ENCODE assay signal across 24 mouse cellular contexts in the genomic region with DNA sequence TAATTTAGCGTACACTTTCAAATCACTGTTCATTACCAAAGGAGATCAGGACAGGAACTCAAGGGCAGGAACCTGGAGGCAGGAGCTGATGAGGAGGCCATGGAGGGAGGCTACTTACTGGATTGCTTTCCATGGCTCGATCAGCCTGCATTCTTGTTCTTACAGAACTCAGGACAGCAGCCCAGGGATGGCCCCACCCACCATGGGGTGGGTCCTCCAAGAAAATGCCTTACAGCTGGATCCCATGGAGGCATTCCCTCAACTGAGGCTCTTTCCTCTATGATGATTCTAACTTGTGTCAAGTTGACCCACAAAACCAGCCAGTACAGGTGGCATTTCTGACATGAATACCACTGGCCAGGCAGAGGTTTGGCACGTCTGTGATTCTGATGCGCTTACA.
A peak's percentile ranks its signal among the peaks of the same experiment; 100 is the strongest.
DNase-seq lines count a peak whose midpoint lies in the region; ATAC-seq and TF ChIP-seq lines count a peak whose summit lies in the region.
"Had no signal": no experiment of that assay in that cellular context is flagged by ENCODE, and none has a peak within 500 bp of the region (broad histone marks: within the 10 kb centered on the region; RNA-seq: fewer than 3 reads in every experiment).

No protein-coding gene starts in this region.

- ATAC-seq in erythroblast, adult 5-6 weeks (replicated peaks; ENCODE audit: low FRiP score, poor library complexity, severe bottlenecking) = no peak
- ATAC-seq: activated CD4-positive, CD25-positive, alpha-beta regulatory T cell, adult 4 months; forebrain, embryonic 14.5 days; forebrain, embryonic 16.5 days; Patski had no signal

- H3K36me3 ChIP-seq in heart, embryonic 10.5 days = no peaks in the 10 kb centered on the region
- H3K36me3 ChIP-seq in ES-E14 (ENCODE audit: control insufficient read depth, insufficient read depth, low read length, poor library complexity, severe bottlenecking) = no peaks in the 10 kb centered on the region
- H3K36me3 ChIP-seq: embryonic facial prominence, embryonic 10.5 days; embryonic facial prominence, embryonic 12.5 days; forebrain, embryonic 10.5 days; forebrain, embryonic 12.5 days had no signal

- in situ Hi-C loops in ES-E14 (cut with MboI; ENCODE audit: low sequenced_read_pairs in 2 of 2, unreplicated experiment in 2 of 2) = no loop called here

- peak; percentile 58 for DNase-seq in heart, embryonic 10.5 days (ENCODE audit: low spot score)
- DNase-seq in heart, adult 9 months (ENCODE audit: low spot score in 2 of 2) = no peak
- DNase-seq in ES-E14 (ENCODE audit: low read depth, low spot score) = peak; percentile 33
- peak; percentile 68 for DNase-seq in R1 (ENCODE audit: low read depth, low spot score)
- no peak for DNase-seq in thymus, postnatal 10 days (ENCODE audit: low spot score in 2 of 2)
- no peak for DNase-seq in right cerebral cortex, postnatal 10 days (ENCODE audit: low spot score in 2 of 2)
- DNase-seq: adrenal gland, adult 8-10 months; adrenal gland, postnatal 14 days; adrenal gland, postnatal 36 days; cerebellum, adult 11-12 months; cerebellum, adult 2 months; cerebellum, adult 9-10 months; cerebellum, postnatal 10 days; cerebellum, postnatal 25 days had no signal

- no peak overlapping the region for H3K27ac ChIP-seq in heart, embryonic 10.5 days
- no peak overlapping the region for H3K27ac ChIP-seq in ES-E14 (ENCODE audit: insufficient read depth, low read depth, low read length, poor library complexity, severe bottlenecking)
- H3K27ac ChIP-seq: embryonic facial prominence, embryonic 10.5 days; embryonic facial prominence, embryonic 12.5 days; forebrain, embryonic 10.5 days; forebrain, embryonic 12.5 days had no signal

- H3K4me1 ChIP-seq in heart, embryonic 10.5 days = no peaks in the 10 kb centered on the region
- no peaks in the 10 kb centered on the region for H3K4me1 ChIP-seq in ES-E14 (ENCODE audit: control insufficient read depth in 2 of 2, insufficient read depth in 2 of 2, low read length in 2 of 2, poor library complexity in 1 of 2)
- H3K4me1 ChIP-seq: embryonic facial prominence, embryonic 12.5 days; forebrain, embryonic 10.5 days; forebrain, embryonic 12.5 days had no signal

- no peaks in the 10 kb centered on the region for H3K9me3 ChIP-seq in heart, embryonic 10.5 days
- H3K9me3 ChIP-seq in ES-E14 (ENCODE audit: control insufficient read depth, insufficient read depth, low read depth, low read length) = no peaks in the 10 kb centered on the region
- H3K9me3 ChIP-seq: embryonic facial prominence, embryonic 10.5 days; embryonic facial prominence, embryonic 12.5 days; forebrain, embryonic 10.5 days; forebrain, embryonic 12.5 days had no signal

- no peaks in the 10 kb centered on the region for H3K27me3 ChIP-seq in heart, embryonic 10.5 days (ENCODE audit: insufficient read depth, poor library complexity, severe bottlenecking)
- H3K27me3 ChIP-seq: embryonic facial prominence, embryonic 12.5 days; forebrain, embryonic 12.5 days; Patski had no signal

- no peak overlapping the region for H3K4me3 ChIP-seq in heart, embryonic 10.5 days
- no peak overlapping the region for H3K4me3 ChIP-seq in ES-E14 (ENCODE audit: insufficient read depth in 1 of 2, low read depth in 1 of 2, low read length in 2 of 2, poor library complexity in 1 of 2, severe bottlenecking in 1 of 2)
- H3K4me3 ChIP-seq: embryonic facial prominence, embryonic 10.5 days; embryonic facial prominence, embryonic 12.5 days; erythroblast, embryonic 14.5 days; forebrain, embryonic 10.5 days; forebrain, embryonic 12.5 days had no signal

- WGBS in heart, embryonic 10.5 days = 74% methylated on average over 4 of the region's 4 CpGs

- H3K9ac ChIP-seq in ES-E14 (ENCODE audit: insufficient read depth, low read depth, low read length, poor library complexity, severe bottlenecking) = no peak overlapping the region
- H3K9ac ChIP-seq: embryonic facial prominence, embryonic 12.5 days; forebrain, embryonic 12.5 days had no signal

TF ChIP-seq in ES-E14, 5 proteins besides CTCF, POLR2A, EP300 and RAD21:
- no peak for TF ChIP-seq ZNF384 (IDR thresholded peaks at IDR 0.05; ENCODE audit: low read depth, low read length)
- no peak for TF ChIP-seq MAFK (IDR thresholded peaks at IDR 0.05; ENCODE audit: insufficient read depth, low read depth, low read length)
- TF ChIP-seq CHD2 (IDR thresholded peaks at IDR 0.05; ENCODE audit: low read depth, low read length) = no peak
- TF ChIP-seq ZC3H11A (IDR thresholded peaks at IDR 0.05; ENCODE audit: borderline replicate concordance, low read depth, low read length) = no peak
- no peak for TF ChIP-seq HCFC1 (IDR thresholded peaks at IDR 0.05; ENCODE audit: borderline replicate concordance, insufficient read depth, low read length)

Comparison
In these comparisons a context has a peak if more than half of its experiments do, and no peak if none do; other contexts are left out.
1. DNase-seq: peak in heart, embryonic 10.5 days (single experiment), ES-E14 (single experiment) and R1 (single experiment); none in heart, adult 9 months (0 of 2), thymus, postnatal 10 days (0 of 2) and right cerebral cortex, postnatal 10 days (0 of 2).